Mouse (Mus musculus) liver, embryonic 11.5 days (tissue): ENCODE results near the gene Dalrd3. TPM values are rescaled to one million over a fixed set of nuclear protein-coding genes. Genes with fewer than 3 reads are reported as not detected.

ENCODE experiments used
- ATAC-seq: fragments of 200-750 bp; cut with Nextera tagmentation; replicated peaks from 2 replicates; pipeline ENCODE4 v1.8.0; 2017; ENCODE audit warnings: moderate number of reproducible peaks, mild to moderate bottlenecking, moderate TSS enrichment, moderate library complexity; ENCODE audit not compliant: low FRiP score
- DNase-seq: peaks from one replicate; pipeline ENCODE4 v3.0.0-alpha.2; 2017; ENCODE audit warnings: low spot score
- H3K27ac ChIP-seq: fragments of 300-500 bp; sonication (generic); 2 replicates; pipeline ENCODE4 v1.5.1; 2014; ENCODE audit warnings: mild to moderate bottlenecking, low read depth, low read length, control low read depth
- H3K27me3 ChIP-seq: fragments of 300-500 bp; sonication (generic); replicated peaks from 2 replicates; pipeline ENCODE4 v1.6.1; 2014; ENCODE audit warnings: low read length, mixed read lengths; ENCODE audit not compliant: control insufficient read depth, insufficient read depth
- H3K36me3 ChIP-seq: fragments of 300-500 bp; sonication (generic); 2 replicates; pipeline ENCODE4 v1.6.1; 2014; ENCODE audit warnings: mild to moderate bottlenecking, low read length, moderate library complexity, mixed read lengths; ENCODE audit not compliant: control insufficient read depth, insufficient read depth
- H3K4me1 ChIP-seq: fragments of 300-500 bp; sonication (generic); replicated peaks from 2 replicates; pipeline ENCODE4 v1.6.1; 2014; ENCODE audit warnings: low read length, mixed read lengths; ENCODE audit not compliant: control insufficient read depth, insufficient read depth
- H3K4me2 ChIP-seq: fragments of 300-500 bp; sonication (generic); 2 replicates; pipeline ENCODE4 v1.6.1; 2014; ENCODE audit warnings: mild to moderate bottlenecking, control low read depth, moderate library complexity
- H3K4me3 ChIP-seq: fragments of 300-500 bp; sonication (generic); 2 replicates; pipeline ENCODE4 v1.5.1; 2014; ENCODE audit warnings: low read depth, low read length, control low read depth
- H3K9ac ChIP-seq: fragments of 300-500 bp; sonication (generic); 2 replicates; pipeline ENCODE4 v1.6.1; 2014; ENCODE audit warnings: low read depth, low read length, control low read depth
- H3K9me3 ChIP-seq: fragments of 300-500 bp; sonication (generic); 2 replicates; pipeline ENCODE4 v1.6.1; 2016; ENCODE audit warnings: low read length, inconsistent platforms, mixed read lengths; ENCODE audit not compliant: control insufficient read depth
- WGBS: fragments of 180-500 bp; shearing (Covaris S2); extraction: QIAGEN DNeasy Blood & Tissue Kit; methylation state at CpG from one replicate; pipeline ENCODE4 v1.1.7; 2014; 5-methylcytosine and 5-hydroxymethylcytosine counted together
- polyA plus RNA-seq: library from polyadenylated mRNA; unstranded; fragments of >200 nt; fragmentation: Nextera tagmentation; extraction: Ambion mirVana; gene quantifications from 2 replicates; pipeline ENCODE4 v1.2.1, GENCODE M21; 2014

The Dalrd3 gene
- polyA plus RNA-seq: 102 and 106 TPM in 2 replicates

- peak within 1 kb of the TSS; percentile 78 for H3K4me3 ChIP-seq
- ATAC-seq: peak; percentile 74
- H3K4me2 ChIP-seq: peak within 1 kb of the TSS; percentile 100
- H3K27ac ChIP-seq: peak within 1 kb of the TSS; percentile 98
- H3K9me3 ChIP-seq: no peaks in the 10 kb centered on the region
- H3K4me1 ChIP-seq: peaks cover 39% of the 10 kb centered on the region
- no peaks in the 10 kb centered on the region for H3K27me3 ChIP-seq
- H3K36me3 ChIP-seq: peaks cover 34% of the 10 kb centered on the region
- WGBS: 5% methylated on average over 42 of the region's 42 CpGs
- DNase-seq: peak; percentile 87
- H3K9ac ChIP-seq: peak within 1 kb of the TSS; percentile 85
Observed at GRCm38 (mm10) chr9:108569381-108570206, at the start of gene Dalrd3. Dalrd3 (plus strand) TSS chr9:108569886.

GRCm38 (mm10) chr9:108521604-108522003 lies 48.1 kb upstream of the Dalrd3 start:
- DNase-seq (no peak), ATAC-seq (no peak)
- Histone ChIP-seq H3K9ac (no peak overlapping the region), H3K4me1 (peaks cover 14% of the 10 kb centered on the region), H3K36me3 (peaks cover 5% of the 10 kb centered on the region; the same call in 1 of the 2 replicates), H3K9me3 (no peaks in the 10 kb centered on the region), H3K4me3 (no peak overlapping the region), H3K4me2 (no peak overlapping the region), H3K27me3 (no peaks in the 10 kb centered on the region), H3K27ac (no peak overlapping the region)
- 69% methylated on average over 2 of the region's 2 CpGs for WGBS

GRCm38 (mm10) chr9:108523341-108523740 lies 46.3 kb upstream of the Dalrd3 start:
- ATAC-seq (no peak), DNase-seq (no peak)
- no peak overlapping the region for H3K27ac ChIP-seq
- H3K9me3 ChIP-seq: no peaks in the 10 kb centered on the region
- H3K4me1 ChIP-seq: peaks cover 14% of the 10 kb centered on the region
- no peak overlapping the region for H3K4me2 ChIP-seq
- H3K27me3 ChIP-seq: no peaks in the 10 kb centered on the region
- no peak overlapping the region for H3K9ac ChIP-seq
- H3K4me3 ChIP-seq: no peak overlapping the region
- H3K36me3 ChIP-seq: peaks cover 5% of the 10 kb centered on the region; the same call in 1 of the 2 replicates
- 95% methylated on average over 4 of the region's 4 CpGs for WGBS

GRCm38 (mm10) chr9:108525400-108525799 lies 44.3 kb upstream of the Dalrd3 start:
- H3K36me3 ChIP-seq: peaks cover 19% of the 10 kb centered on the region
- H3K4me1 ChIP-seq: no peaks in the 10 kb centered on the region
- H3K27me3 ChIP-seq: no peaks in the 10 kb centered on the region

GRCm38 (mm10) chr9:108530954-108531353 lies 38.7 kb upstream of the Dalrd3 start:
- H3K27ac ChIP-seq: no peak overlapping the region
- no peak overlapping the region for H3K4me2 ChIP-seq
- H3K27me3 ChIP-seq: no peaks in the 10 kb centered on the region
- peaks cover 51% of the 10 kb centered on the region for H3K36me3 ChIP-seq
- H3K9ac ChIP-seq: no peak overlapping the region
- no peaks in the 10 kb centered on the region for H3K9me3 ChIP-seq
- no peak for DNase-seq
- 97% methylated on average over 1 of the region's 1 CpGs for WGBS
- no peak overlapping the region for H3K4me3 ChIP-seq
- no peaks in the 10 kb centered on the region for H3K4me1 ChIP-seq
- no peak for ATAC-seq

More at GRCm38 (mm10) chr9:108525400-108525799, 44.3 kb upstream of the Dalrd3 start:
- no peak overlapping the region for H3K9ac ChIP-seq
- ATAC-seq: no peak
- H3K4me3 ChIP-seq: no peak overlapping the region
- WGBS: 83% methylated on average over 3 of the region's 3 CpGs
- H3K4me2 ChIP-seq: no peak overlapping the region
- DNase-seq: no peak
- H3K27ac ChIP-seq: no peak overlapping the region
- no peaks in the 10 kb centered on the region for H3K9me3 ChIP-seq

- no peak overlapping the region for H3K4me3 ChIP-seq
- no peaks in the 10 kb centered on the region for H3K27me3 ChIP-seq
- no peak overlapping the region for H3K4me2 ChIP-seq
- no peak for ATAC-seq
- no peak overlapping the region for H3K27ac ChIP-seq
- H3K9ac ChIP-seq: no peak overlapping the region
- H3K36me3 ChIP-seq: peaks cover 55% of the 10 kb centered on the region
- WGBS: 83% methylated on average over 1 of the region's 1 CpGs
- no peaks in the 10 kb centered on the region for H3K9me3 ChIP-seq
- no peaks in the 10 kb centered on the region for H3K4me1 ChIP-seq
- no peak for DNase-seq
Observed at GRCm38 (mm10) chr9:108531496-108531895, 38.2 kb upstream of the Dalrd3 start.

GRCm38 (mm10) chr9:108540846-108541245 lies 28.8 kb upstream of the Dalrd3 start:
- Histone ChIP-seq H3K27me3 (no peaks in the 10 kb centered on the region), H3K4me2 (no peak overlapping the region), H3K4me1 (no peaks in the 10 kb centered on the region), H3K36me3 (peaks cover 66% of the 10 kb centered on the region), H3K4me3 (no peak overlapping the region), H3K9me3 (no peaks in the 10 kb centered on the region), H3K27ac (no peak overlapping the region), H3K9ac (no peak overlapping the region)
- DNase-seq (no peak), ATAC-seq (no peak)

GRCm38 (mm10) chr9:108545986-108546385 lies 23.7 kb upstream of the Dalrd3 start:
- H3K9me3 ChIP-seq: no peaks in the 10 kb centered on the region
- H3K27ac ChIP-seq: no peak overlapping the region
- WGBS: 94% methylated on average over 3 of the region's 3 CpGs
- no peak for DNase-seq
- no peak for ATAC-seq
- H3K4me3 ChIP-seq: no peak overlapping the region
- no peak overlapping the region for H3K4me2 ChIP-seq
- peaks cover 53% of the 10 kb centered on the region for H3K36me3 ChIP-seq
- H3K27me3 ChIP-seq: no peaks in the 10 kb centered on the region
- no peaks in the 10 kb centered on the region for H3K4me1 ChIP-seq
- no peak overlapping the region for H3K9ac ChIP-seq

GRCm38 (mm10) chr9:108546875-108547274 lies 22.8 kb upstream of the Dalrd3 start:
- Histone ChIP-seq H3K36me3 (peaks cover 47% of the 10 kb centered on the region), H3K9ac (no peak overlapping the region), H3K4me3 (no peak overlapping the region), H3K4me1 (no peaks in the 10 kb centered on the region), H3K4me2 (no peak overlapping the region), H3K27me3 (no peaks in the 10 kb centered on the region), H3K27ac (no peak overlapping the region), H3K9me3 (no peaks in the 10 kb centered on the region)
- ATAC-seq (no peak), DNase-seq (no peak)
- 80% methylated on average over 1 of the region's 1 CpGs for WGBS
